Mouse (Mus musculus) A20 (cell line): ENCODE results near the gene Zrsr1.

ENCODE experiments used
- DNase-seq: peaks from one replicate; pipeline ENCODE4 v3.0.0-alpha.2; 2011; ENCODE audit warnings: low read depth, low spot score

Zrsr1 gene

GRCm38 (mm10) chr11:23008181-23008823 is 36.5 kb downstream of the Zrsr1 start:
- peak; percentile 93 for DNase-seq

- DNase-seq = no peak
Measured at GRCm38 (mm10) chr11:23008824-23009200, 37.0 kb downstream of the Zrsr1 start.

- no peak for DNase-seq
Measured at GRCm38 (mm10) chr11:23013096-23013495, 41.3 kb downstream of the Zrsr1 start.

- peak; percentile 51 for DNase-seq
Measured at GRCm38 (mm10) chr11:23013580-23014294, 41.9 kb downstream of the Zrsr1 start.

GRCm38 (mm10) chr11:23014996-23015395 is 43.2 kb downstream of the Zrsr1 start:
- DNase-seq = no peak

GRCm38 (mm10) chr11:23017943-23018342 is 46.1 kb downstream of the Zrsr1 start:
- DNase-seq = no peak

GRCm38 (mm10) chr11:23020116-23020770 is 48.4 kb downstream of the Zrsr1 start:
- no peak for DNase-seq

GRCm38 (mm10) chr11:23020841-23021240 is 49.0 kb downstream of the Zrsr1 start:
- no peak for DNase-seq

- peak; percentile 16 for DNase-seq
Measured at GRCm38 (mm10) chr11:23023155-23023554, 51.4 kb downstream of the Zrsr1 start.

GRCm38 (mm10) chr11:23024169-23024568 is 52.4 kb downstream of the Zrsr1 start:
- no peak for DNase-seq
